Mouse (Mus musculus): ENCODE data around the gene Spred2. TPM values are rescaled to one million over a fixed set of nuclear protein-coding genes. Genes with fewer than 3 reads are reported as not detected.

The Spred2 gene
- polyA plus RNA-seq, 1 experiment: 5.9 TPM

DNA sequence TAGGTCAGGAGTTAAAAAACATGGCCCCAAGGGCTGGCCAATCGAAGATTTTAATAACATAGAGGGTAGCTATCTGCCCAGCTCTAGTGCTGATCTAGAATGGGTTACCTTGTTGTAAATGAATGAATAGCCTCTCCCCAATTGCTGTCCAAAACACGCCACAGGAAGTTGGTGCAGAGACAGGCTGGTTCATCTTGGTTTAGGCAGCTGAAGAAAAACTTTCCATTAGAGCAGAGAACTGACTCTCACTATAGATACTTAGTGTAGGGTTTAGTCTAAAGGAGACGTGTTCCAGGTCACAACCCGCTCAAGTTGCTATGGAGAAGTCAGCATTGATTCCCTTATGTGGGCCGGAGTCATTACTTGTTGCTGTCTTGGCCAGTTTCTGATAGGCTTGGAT lies 25.6 kb downstream of the Spred2 start:
- Histone ChIP-seq H3K27ac (ENCODE audit: insufficient read depth, low read depth, low read length) (no peak overlapping the region), H3K4me3 (ENCODE audit: insufficient read depth, low read length) (no peak overlapping the region), H3K4me1 (ENCODE audit: control insufficient read depth, insufficient read depth, low read length) (peaks cover 21% of the 10 kb centered on the region)
- no peak for TF ChIP-seq CTCF (IDR thresholded peaks at IDR 0.05; ENCODE audit: low read depth, low read length)
- no peak for TF ChIP-seq POLR2A (IDR thresholded peaks at IDR 0.05; ENCODE audit: borderline replicate concordance, low read depth, low read length)

DNA sequence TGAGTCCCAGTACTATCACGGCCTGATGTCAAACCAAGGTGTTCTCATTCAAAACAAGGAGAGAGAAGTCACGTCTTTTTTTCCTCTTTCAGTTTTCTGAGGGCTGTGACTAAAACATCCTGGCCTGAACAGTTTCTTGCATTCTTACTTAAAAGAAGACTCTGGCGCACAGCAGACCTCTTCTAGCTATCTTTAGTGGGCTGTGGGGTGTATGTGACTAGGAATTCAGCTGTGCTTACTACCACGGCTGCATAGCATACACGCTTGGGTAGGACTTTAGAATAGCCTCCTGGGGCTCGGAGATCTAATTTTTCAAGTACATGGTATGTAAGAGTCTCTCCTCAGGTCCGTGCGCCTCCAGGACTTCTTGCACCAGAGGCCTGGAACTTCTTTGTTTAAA lies 26.0 kb downstream of the Spred2 start:
- Histone ChIP-seq H3K27ac (ENCODE audit: insufficient read depth, low read depth, low read length) (no peak overlapping the region), H3K4me1 (ENCODE audit: control insufficient read depth, insufficient read depth, low read length) (peaks cover 21% of the 10 kb centered on the region), H3K4me3 (ENCODE audit: insufficient read depth, low read length) (no peak overlapping the region)
- TF ChIP-seq CTCF (IDR thresholded peaks at IDR 0.05; ENCODE audit: low read depth, low read length) (no peak), POLR2A (IDR thresholded peaks at IDR 0.05; ENCODE audit: borderline replicate concordance, low read depth, low read length) (no peak)

DNA sequence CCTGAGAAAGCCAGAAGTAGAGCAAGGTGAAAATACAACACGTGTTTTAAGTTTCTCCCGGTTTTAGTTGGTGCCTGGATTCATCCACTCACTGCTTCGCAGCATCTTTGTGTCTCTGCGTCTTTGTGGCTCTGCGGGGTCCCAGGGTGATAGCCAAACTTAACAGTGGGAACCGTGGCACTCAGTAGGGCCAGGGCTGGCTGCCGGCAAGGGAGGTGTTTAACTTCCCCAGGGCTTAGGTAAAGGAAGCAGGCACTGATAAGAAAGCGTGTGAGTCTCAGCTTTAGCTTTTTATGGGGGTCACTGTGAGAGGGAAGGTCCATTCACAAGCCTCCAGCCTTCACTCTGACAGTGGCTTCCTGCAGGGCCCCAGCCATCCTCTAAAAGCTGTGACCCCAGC lies 28.8 kb downstream of the Spred2 start:
- H3K27ac ChIP-seq (ENCODE audit: insufficient read depth, low read depth, low read length): no peak overlapping the region
- H3K4me1 ChIP-seq (ENCODE audit: control insufficient read depth, insufficient read depth, low read length): peaks cover 34% of the 10 kb centered on the region
- TF ChIP-seq CTCF (IDR thresholded peaks at IDR 0.05; ENCODE audit: low read depth, low read length) (no peak), POLR2A (IDR thresholded peaks at IDR 0.05; ENCODE audit: borderline replicate concordance, low read depth, low read length) (no peak)
- H3K4me3 ChIP-seq (ENCODE audit: insufficient read depth, low read length): no peak overlapping the region

DNA sequence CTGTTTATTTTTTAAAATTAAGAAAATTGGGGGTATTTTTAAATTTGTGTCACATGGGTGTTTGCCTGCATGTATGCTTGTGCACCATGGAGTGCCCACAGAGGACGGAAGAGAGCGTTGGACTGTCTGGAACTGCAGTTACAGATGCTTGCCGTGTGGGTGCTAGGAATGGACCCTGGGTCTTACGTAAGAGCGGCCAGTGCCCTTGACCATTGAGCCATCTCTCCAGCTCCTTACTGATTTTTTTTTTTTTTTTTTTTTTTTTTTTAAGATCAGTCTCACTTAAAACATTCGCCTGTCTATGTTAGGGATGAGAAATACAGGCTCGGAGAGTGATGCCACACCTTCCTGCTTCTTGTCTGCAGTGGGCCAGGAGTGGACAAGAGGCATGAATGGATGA lies 29.7 kb downstream of the Spred2 start:
- TF ChIP-seq CTCF (IDR thresholded peaks at IDR 0.05; ENCODE audit: low read depth, low read length) (no peak), POLR2A (IDR thresholded peaks at IDR 0.05; ENCODE audit: borderline replicate concordance, low read depth, low read length) (no peak)
- Histone ChIP-seq H3K4me3 (ENCODE audit: insufficient read depth, low read length) (no peak overlapping the region), H3K27ac (ENCODE audit: insufficient read depth, low read depth, low read length) (no peak overlapping the region), H3K4me1 (ENCODE audit: control insufficient read depth, insufficient read depth, low read length) (peaks cover 32% of the 10 kb centered on the region)

DNA sequence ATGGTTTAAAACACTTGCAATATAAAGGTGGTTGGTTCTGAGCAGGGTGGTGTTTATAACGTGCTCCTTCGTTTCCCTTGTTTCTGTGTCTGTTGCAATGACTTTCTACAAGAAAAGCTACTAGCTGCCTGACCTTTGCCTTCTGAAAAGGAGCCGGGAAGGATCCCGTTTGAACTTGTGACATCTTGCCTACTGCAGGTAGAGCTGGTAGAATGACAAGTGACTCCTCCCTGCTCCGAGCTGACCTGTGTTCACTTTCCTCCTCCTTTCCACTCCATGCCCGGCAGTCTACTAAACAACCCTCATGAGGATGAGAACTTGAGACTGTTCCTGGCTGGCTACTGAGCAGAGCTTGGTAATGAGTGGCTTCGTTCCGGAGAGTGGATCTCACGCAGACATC lies 30.9 kb downstream of the Spred2 start:
- Histone ChIP-seq H3K4me3 (ENCODE audit: insufficient read depth, low read length) (no peak overlapping the region), H3K27ac (ENCODE audit: insufficient read depth, low read depth, low read length) (peak overlapping the region; percentile 31; the same call in 1 of the 2 replicates), H3K4me1 (ENCODE audit: control insufficient read depth, insufficient read depth, low read length) (peaks cover 30% of the 10 kb centered on the region)
- TF ChIP-seq POLR2A (IDR thresholded peaks at IDR 0.05; ENCODE audit: borderline replicate concordance, low read depth, low read length): no peak
- no peak for TF ChIP-seq CTCF (IDR thresholded peaks at IDR 0.05; ENCODE audit: low read depth, low read length)

DNA sequence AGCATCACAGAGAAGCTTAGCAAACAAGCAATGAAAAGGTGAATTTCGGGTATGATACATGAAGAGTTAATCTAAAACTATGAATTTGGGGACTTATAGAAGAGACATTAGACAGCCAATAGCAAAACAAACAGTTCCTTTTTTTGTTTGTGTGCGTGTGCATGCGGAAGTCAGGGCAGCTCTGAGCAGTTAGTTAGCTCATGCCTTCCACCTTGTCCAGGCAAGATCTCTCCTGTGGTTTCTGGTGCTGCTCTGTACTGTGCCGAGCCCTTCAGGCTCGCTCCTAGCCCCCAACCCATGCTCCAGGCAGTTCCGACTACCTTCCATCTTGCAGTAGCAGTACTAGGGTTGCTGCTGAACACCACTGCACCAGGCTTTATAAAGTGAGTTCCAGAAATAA lies 31.5 kb downstream of the Spred2 start:
- H3K27ac ChIP-seq (ENCODE audit: insufficient read depth, low read depth, low read length): peak overlapping the region; percentile 70
- peak overlapping the region; percentile 40 for H3K4me3 ChIP-seq (ENCODE audit: insufficient read depth, low read length)
- peaks cover 30% of the 10 kb centered on the region for H3K4me1 ChIP-seq (ENCODE audit: control insufficient read depth, insufficient read depth, low read length)
- TF ChIP-seq POLR2A (IDR thresholded peaks at IDR 0.05; ENCODE audit: borderline replicate concordance, low read depth, low read length) (no peak), CTCF (IDR thresholded peaks at IDR 0.05; ENCODE audit: low read depth, low read length) (no peak)

DNA sequence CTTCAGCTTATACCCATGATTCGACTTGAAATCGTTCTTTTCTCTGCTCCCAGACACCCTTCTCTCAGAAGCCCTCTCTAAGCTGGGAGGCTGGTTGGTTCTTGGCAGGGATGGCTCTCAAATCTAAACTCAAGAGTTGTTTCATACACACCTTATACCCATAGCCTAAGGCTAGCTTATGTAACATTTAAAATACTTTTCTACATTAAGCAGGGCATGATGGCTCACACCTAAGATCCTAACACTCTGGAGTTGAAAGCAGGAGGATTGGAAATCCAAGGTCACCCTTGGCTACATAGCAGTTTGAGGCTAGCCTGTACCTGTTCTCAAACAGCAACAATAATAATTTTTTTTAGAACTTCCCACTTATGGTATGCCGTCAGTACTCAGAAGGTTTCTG lies 34.8 kb downstream of the Spred2 start:
- H3K4me3 ChIP-seq (ENCODE audit: insufficient read depth, low read length): no peak overlapping the region
- peaks cover 38% of the 10 kb centered on the region for H3K4me1 ChIP-seq (ENCODE audit: control insufficient read depth, insufficient read depth, low read length)
- no peak overlapping the region for H3K27ac ChIP-seq (ENCODE audit: insufficient read depth, low read depth, low read length)
- TF ChIP-seq POLR2A (IDR thresholded peaks at IDR 0.05; ENCODE audit: borderline replicate concordance, low read depth, low read length) (no peak), CTCF (IDR thresholded peaks at IDR 0.05; ENCODE audit: low read depth, low read length) (no peak)

DNA sequence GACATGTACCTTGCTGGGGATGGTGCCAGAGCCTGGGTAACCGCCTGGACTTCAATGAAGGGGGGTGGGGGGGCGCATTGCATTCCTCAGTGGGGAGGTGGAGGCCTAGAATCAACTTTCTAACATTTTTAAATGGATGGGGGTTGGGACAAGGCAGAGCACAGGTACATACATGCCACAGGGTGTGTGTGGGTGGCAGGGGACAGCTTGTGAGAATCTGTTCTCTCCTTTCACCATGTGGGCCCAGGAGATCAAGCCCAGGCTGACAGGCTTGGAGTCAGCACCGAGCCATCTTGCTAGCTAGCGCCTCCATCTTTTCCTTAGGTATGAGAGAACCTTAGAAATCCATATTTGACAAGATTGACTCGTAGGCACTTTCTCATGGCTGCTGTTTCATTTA lies 35.7 kb downstream of the Spred2 start:
- Histone ChIP-seq H3K4me1 (ENCODE audit: control insufficient read depth, insufficient read depth, low read length) (peaks cover 37% of the 10 kb centered on the region), H3K4me3 (ENCODE audit: insufficient read depth, low read length) (no peak overlapping the region), H3K27ac (ENCODE audit: insufficient read depth, low read depth, low read length) (no peak overlapping the region)
- TF ChIP-seq POLR2A (IDR thresholded peaks at IDR 0.05; ENCODE audit: borderline replicate concordance, low read depth, low read length) (no peak), CTCF (IDR thresholded peaks at IDR 0.05; ENCODE audit: low read depth, low read length) (no peak)

DNA sequence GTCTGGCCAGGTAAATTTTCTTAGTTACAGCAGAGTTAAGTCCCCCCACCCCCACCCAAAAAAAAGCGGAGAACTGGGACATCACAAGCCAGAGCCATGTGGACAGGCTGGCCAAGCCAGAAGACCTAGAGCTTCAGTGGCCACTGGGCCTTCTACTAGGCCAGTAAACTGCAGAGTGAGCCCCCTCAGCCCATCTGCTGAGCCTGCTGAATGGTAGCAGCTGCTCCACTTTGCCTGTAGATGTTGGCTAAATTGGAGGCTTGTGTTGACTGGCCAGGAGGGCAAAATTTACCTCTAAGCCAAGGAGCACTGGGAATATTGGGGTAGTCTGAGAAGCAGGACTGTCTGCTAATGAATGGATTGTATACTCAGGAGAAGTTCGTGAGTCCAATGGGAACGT lies 36.4 kb downstream of the Spred2 start:
- Histone ChIP-seq H3K4me3 (ENCODE audit: insufficient read depth, low read length) (no peak overlapping the region), H3K4me1 (ENCODE audit: control insufficient read depth, insufficient read depth, low read length) (peaks cover 37% of the 10 kb centered on the region), H3K27ac (ENCODE audit: insufficient read depth, low read depth, low read length) (no peak overlapping the region)
- TF ChIP-seq POLR2A (IDR thresholded peaks at IDR 0.05; ENCODE audit: borderline replicate concordance, low read depth, low read length) (no peak), CTCF (IDR thresholded peaks at IDR 0.05; ENCODE audit: low read depth, low read length) (no peak)

DNA sequence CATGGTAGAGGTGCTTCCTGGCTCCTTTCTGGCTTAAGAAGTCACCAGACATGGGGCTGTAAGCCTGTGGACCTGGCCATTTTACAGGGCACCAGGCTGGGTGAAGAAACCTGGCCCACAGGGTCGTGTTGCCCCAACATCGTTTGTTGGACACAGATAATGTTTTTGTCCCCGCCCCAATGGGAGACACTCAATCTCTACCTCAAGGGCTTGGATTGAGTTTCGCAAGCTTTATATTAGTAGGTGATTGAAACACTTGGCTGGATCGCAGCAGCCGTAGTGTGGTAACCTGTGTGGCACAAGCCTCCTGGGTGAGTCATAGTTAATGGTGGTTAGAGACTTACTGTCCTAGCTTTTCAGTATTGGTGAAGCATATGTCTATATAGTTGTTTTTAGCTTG lies 36.9 kb downstream of the Spred2 start:
- TF ChIP-seq POLR2A (IDR thresholded peaks at IDR 0.05; ENCODE audit: borderline replicate concordance, low read depth, low read length): no peak
- TF ChIP-seq CTCF (IDR thresholded peaks at IDR 0.05; ENCODE audit: low read depth, low read length): no peak
- Histone ChIP-seq H3K4me3 (ENCODE audit: insufficient read depth, low read length) (no peak overlapping the region), H3K4me1 (ENCODE audit: control insufficient read depth, insufficient read depth, low read length) (peaks cover 38% of the 10 kb centered on the region), H3K27ac (ENCODE audit: insufficient read depth, low read depth, low read length) (no peak overlapping the region)

DNA sequence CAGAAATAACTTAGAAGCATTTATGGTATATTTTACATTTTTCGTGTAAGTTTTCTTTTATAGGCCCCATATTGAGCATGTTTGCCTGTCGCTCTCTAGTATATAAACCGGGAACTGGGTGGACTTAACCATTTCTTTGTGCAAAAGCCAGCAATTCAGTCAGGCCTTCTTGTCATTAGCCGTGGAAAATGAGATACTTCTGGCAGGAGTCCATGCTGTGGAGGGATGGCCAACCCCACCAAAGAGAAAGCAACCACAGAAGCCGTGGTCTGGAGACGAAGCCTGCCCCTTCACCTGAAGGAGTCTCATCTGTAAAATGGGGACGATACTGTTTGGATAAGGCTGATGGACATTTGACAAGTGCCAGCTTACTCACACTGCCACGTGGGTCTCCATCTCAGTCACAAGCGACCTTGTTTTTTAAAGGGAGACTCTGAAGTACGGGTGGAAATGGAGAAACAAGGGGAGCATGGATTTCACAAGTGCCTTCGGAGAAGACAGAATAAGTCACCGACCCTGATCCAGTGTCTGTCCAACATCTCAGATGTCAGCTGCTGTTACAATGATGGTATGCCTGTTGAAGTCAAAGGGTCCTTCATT lies 37.7 kb downstream of the Spred2 start:
- Histone ChIP-seq H3K27ac (ENCODE audit: insufficient read depth, low read depth, low read length) (no peak overlapping the region), H3K4me1 (ENCODE audit: control insufficient read depth, insufficient read depth, low read length) (peaks cover 36% of the 10 kb centered on the region), H3K4me3 (ENCODE audit: insufficient read depth, low read length) (no peak overlapping the region)
- TF ChIP-seq CTCF (IDR thresholded peaks at IDR 0.05; ENCODE audit: low read depth, low read length) (no peak), POLR2A (IDR thresholded peaks at IDR 0.05; ENCODE audit: borderline replicate concordance, low read depth, low read length) (no peak)
